Mouse (Mus musculus): ENCODE results near the gene Birc2. TPM values are rescaled to one million over a fixed set of nuclear protein-coding genes. Genes with fewer than 3 reads are reported as not detected.

The Birc2 gene
- polyA plus RNA-seq, 1 experiment from 2014 or later = 11.7 TPM

DNA sequence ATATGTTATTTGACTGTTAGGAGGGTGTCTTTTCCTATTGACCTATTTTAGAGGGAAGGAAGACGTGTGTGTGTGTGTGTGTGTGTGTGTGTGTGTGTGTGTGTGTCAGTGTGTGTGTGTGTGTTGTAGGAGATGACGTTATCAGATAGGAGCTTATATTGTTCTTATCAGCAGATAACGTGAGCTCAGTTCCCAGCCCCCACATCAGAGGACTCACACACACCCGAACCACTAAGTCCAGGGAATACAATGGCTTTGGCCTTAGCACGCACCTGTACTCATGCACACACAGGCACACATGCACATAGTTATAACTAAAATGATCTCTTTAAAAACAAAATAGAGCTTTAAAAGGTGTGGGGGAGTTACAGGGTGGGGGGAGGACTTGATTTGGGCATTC, 67.4 kb downstream of the Birc2 start:
- Histone ChIP-seq H3K4me2 (no peak overlapping the region), H3K27ac (no peak overlapping the region), H3K9me3 (replicated peaks) (no peaks in the 10 kb centered on the region), H3K36me3 (peaks cover 53% of the 10 kb centered on the region), H3K9ac (no peak overlapping the region), H3K27me3 (no peaks in the 10 kb centered on the region), H3K4me1 (replicated peaks) (peaks cover 66% of the 10 kb centered on the region), H3K4me3 (replicated peaks) (no peak overlapping the region)
- ATAC-seq (ENCODE audit: low read depth) (no peak), DNase-seq (no peak)
- 64% methylated on average over 5 of the region's 5 CpGs for WGBS (ENCODE audit: insufficient replicate concordance)

DNA sequence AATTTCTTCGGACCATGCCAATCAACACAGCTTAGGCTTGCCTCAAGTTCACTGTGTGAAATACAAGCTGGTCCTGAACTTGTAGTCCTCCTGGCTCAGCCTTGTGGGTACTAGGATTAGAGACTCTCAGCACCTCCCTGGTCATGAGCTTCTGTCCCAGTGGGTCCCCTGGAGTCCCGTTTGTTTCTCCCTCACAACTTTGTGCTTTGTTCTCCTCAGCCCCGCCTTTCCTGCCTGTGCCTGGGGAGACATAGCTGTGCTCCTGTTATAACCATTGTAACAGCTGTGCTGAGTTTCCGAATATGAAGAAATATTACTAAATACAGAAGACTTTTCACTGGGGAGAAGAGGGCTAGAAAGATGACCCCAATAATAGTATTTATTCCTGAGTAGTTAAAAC, 67.8 kb downstream of the Birc2 start:
- Histone ChIP-seq H3K27ac (no peak overlapping the region), H3K4me2 (no peak overlapping the region), H3K9me3 (replicated peaks) (no peaks in the 10 kb centered on the region), H3K4me1 (replicated peaks) (peaks cover 65% of the 10 kb centered on the region), H3K36me3 (peaks cover 50% of the 10 kb centered on the region), H3K9ac (no peak overlapping the region), H3K27me3 (no peaks in the 10 kb centered on the region), H3K4me3 (replicated peaks) (no peak overlapping the region)
- ATAC-seq (ENCODE audit: low read depth) (no peak), DNase-seq (no peak)
- 66% methylated on average over 4 of the region's 4 CpGs for WGBS (ENCODE audit: insufficient replicate concordance)

Small RNA genes within 50 kb of the gene (microRNA-seq; reads per million reads assigned to microRNA genes)
- 24.1 reads per million, percentile 36 among the genes with 10 or more reads in this experiment for gene Mir5618

Other genes with a start within 250 kb of the Birc2 start
- gene Mmp20, start 208.8 kb downstream of the Birc2 start, polyA plus RNA-seq (2015; fragmentation: Nextera tagmentation; extraction: Ambion mirVana) = not detected in 2 replicates
- gene Mmp7, start 145.0 kb downstream of the Birc2 start, polyA plus RNA-seq (2015; fragmentation: Nextera tagmentation; extraction: Ambion mirVana) = not detected in 2 replicates
- 39.1 and 53.4 TPM in 2 replicates for gene Tmem123, start 73.0 kb downstream of the Birc2 start, polyA plus RNA-seq (2015; fragmentation: Nextera tagmentation; extraction: Ambion mirVana)
- 4.8 and 5.7 TPM in 2 replicates for gene Birc3, start 36.1 kb upstream of the Birc2 start, polyA plus RNA-seq (2015; fragmentation: Nextera tagmentation; extraction: Ambion mirVana)
- 3.5 and 3.7 TPM in 2 replicates for gene Yap1, start 167.5 kb upstream of the Birc2 start, polyA plus RNA-seq (2015; fragmentation: Nextera tagmentation; extraction: Ambion mirVana)
- 1.6 and 2.1 TPM in 2 replicates for gene Cfap300, start 205.8 kb upstream of the Birc2 start, polyA plus RNA-seq (2015; fragmentation: Nextera tagmentation; extraction: Ambion mirVana)